Mouse (Mus musculus): ENCODE measurements around the gene Nxf1.

Gene Nxf1

GRCm38 (mm10) chr19:8770567-8771270 lies 13.8 kb downstream of the Nxf1 start, which contains the start of gene Tmem223:
TSS of gene Tmem223 (plus strand) at chr19:8770996.
- DNase-seq (ENCODE audit: low spot score), result peak; percentile 74

DNA sequence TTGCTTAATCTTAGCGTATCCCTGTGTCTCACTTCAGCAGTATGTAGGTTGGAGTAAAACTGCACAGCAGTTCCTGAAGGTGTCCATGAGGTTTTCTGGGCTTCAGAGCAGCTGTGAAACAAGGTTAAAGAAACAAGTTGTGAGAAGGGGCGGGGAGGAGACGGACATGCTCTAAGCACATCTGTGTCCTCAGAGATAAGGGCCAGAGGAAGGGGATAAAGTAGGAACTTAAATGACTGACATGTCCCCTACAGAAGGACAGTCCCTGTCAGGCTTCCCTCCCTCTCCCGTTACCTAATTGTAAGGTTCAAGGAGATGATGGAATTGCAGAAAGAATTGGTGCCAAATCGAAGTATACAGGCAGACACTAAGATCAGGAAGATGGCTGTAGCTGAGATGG lies 16.1 kb downstream of the Nxf1 start:
- no peak for DNase-seq (ENCODE audit: low spot score)

DNA sequence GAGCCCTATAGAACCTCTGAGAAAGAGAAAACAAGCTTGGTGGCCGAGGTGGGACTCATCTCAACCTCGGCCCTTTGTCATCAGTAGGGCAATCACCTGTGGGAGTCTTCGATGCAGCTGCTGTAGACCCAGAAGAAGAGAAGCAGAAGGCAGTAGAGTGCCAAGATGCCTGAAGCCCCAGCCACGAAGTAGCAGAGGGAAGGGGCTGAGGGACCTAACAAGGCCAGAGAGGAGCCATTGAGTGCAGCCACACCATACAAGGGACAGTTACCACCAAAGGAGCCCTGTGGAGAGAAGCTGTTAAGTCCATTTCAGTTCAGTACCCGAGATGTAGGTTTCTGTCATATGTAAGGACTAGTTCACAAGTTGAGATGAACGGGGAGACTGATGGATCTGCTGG lies 16.5 kb downstream of the Nxf1 start:
- no peak for DNase-seq (ENCODE audit: low spot score)

GRCm38 (mm10) chr19:8774086-8774835 lies 17.4 kb downstream of the Nxf1 start, which contains the start of gene Tmem179b:
TSS of gene Tmem179b (minus strand) at chr19:8774467.
- peak; percentile 97 for DNase-seq (ENCODE audit: low spot score)

GRCm38 (mm10) chr19:8774951-8775421 lies 18.1 kb downstream of the Nxf1 start:
- no peak for DNase-seq (ENCODE audit: low spot score)

DNA sequence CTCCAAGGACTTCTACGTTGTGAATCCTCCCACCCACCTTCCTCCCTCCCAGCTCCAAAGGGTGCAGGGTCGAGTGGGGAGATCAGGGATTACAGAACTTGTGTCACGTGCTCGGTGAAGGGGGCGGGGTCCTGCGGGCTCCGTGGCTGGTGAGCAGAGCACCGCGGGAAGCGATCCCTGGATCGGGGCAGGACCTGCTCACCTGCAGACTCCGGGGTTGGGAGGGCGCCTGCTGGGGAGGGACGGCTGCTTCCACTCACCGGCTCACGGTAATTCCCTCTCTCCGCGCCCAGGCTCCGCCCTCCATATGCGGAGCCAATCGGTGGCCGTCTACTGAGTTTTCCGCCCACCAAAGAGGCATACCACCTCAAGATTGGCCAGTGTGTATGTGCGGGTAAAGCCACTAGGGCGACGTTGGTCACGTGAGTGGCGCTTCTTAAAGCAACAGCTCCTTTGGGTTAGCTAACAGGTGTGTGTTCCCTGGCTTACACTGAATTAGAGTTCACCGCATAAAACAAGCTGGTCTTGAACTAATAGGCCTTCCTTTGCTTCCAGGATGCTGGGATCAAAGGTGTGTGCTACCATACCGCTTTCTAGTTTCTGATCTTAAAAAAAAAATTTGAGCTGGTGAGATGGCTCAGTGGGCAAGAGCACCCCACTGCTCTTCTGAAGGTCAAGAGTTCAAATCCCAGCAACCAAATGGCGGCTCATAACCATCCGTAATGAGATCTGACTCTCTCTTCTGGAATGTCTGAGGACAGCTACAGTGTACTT lies 29.3 kb downstream of the Nxf1 start, which contains the start of gene Taf6l:
TSS of gene Taf6l (minus strand) at position 410 of the 774 bp plus-strand sequence.
- peak; percentile 91 for DNase-seq (ENCODE audit: low spot score)

GRCm38 (mm10) chr19:8788521-8788920 lies 31.6 kb downstream of the Nxf1 start:
- DNase-seq (ENCODE audit: low spot score), result no peak

DNA sequence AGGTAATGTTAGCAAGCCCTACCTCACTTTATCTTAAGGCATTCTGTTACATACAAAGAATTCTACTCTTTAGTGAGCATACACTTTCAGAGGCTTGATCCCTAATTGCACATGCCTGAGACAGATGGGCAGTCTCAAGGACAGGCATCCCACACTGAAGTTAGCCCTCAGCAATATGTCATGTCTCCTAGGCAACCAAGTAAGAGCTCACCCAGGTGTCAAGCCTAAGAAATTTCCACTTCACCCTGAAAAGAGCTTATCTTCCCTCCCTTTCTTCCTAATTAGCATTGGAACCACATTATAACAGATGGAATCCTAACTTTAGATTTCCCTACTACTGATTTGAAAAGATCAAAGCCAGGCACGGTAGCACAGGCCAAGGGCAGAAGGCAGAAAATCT lies 32.3 kb downstream of the Nxf1 start:
- DNase-seq (ENCODE audit: low spot score), result no peak

- DNase-seq (ENCODE audit: low spot score), result no peak
Observed at GRCm38 (mm10) chr19:8790171-8790570, 33.3 kb downstream of the Nxf1 start.

DNA sequence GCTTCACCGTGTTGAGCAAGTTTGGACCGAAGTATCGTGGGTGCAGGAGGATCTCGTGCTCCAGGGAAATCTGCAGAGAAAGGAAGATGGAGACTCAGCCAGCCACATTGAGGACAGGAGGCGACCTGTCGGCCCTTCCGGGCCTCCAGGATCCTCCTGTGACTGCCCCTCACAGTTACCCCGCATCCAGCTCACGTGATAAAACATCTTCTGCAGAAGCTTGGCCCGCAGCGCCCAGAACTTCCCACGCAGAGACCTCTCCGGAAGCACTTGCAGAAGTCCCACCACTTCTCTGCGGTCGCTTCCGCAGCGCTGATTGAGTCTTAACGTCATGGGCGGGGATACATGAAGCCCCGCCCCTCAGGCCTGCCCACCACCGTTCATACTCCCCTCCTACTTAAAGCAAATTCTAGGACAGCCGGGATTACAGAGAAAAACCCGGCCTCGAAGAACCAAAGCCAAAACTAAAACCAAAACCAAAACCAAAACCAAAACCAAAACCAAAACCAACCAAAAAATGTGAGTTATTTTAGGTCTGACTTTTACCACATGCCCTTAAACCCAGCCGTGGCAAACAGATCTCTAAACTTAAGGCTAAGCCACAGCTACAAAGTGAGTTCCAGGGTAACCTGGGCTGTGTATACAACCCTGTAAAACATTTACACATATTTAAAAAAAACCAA lies 41.5 kb downstream of the Nxf1 start, which contains the start of gene Polr2g:
TSS of gene Polr2g (minus strand) at position 314 of the 683 bp plus-strand sequence.
- peak; percentile 90 for DNase-seq (ENCODE audit: low spot score)

- DNase-seq (ENCODE audit: low spot score), result no peak
Observed at GRCm38 (mm10) chr19:8798947-8799315, 42.1 kb downstream of the Nxf1 start.

GRCm38 (mm10) chr19:8802130-8802821 lies 45.4 kb downstream of the Nxf1 start, which contains the start of gene Zbtb3:
TSS of gene Zbtb3 (plus strand) at chr19:8802555.
- DNase-seq (ENCODE audit: low spot score), result peak; percentile 94

DNA sequence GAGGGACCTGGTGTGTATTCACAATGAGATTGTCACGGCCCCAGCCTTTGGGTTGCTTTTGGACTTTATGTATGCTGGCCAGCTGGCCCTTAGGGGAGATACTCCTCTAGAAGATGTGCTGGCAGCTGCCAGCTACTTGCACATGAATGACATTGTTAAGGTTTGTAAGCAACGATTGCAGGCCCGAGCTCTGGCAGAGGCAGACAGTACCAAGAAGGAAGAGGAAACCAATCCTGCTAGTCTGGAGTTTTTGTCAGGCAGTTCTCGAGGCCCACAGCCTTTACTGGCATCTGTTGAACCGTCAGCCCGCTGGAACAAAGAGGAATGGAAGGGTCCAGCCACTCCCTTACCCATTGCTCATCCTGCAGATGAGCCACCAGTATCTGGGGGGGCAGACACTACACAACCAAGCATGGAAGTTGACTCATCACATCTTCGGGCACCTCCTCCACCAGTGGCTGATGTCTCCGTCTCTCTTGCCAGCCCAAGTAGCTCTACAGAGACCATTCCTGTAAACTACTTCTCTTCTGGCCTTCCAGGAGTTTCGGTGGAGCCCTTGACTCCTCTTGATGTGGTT lies 46.4 kb downstream of the Nxf1 start:
- no peak for DNase-seq (ENCODE audit: low spot score)

- DNase-seq (ENCODE audit: low spot score), result no peak
Observed at GRCm38 (mm10) chr19:8803879-8804660, 47.2 kb downstream of the Nxf1 start.

DNA sequence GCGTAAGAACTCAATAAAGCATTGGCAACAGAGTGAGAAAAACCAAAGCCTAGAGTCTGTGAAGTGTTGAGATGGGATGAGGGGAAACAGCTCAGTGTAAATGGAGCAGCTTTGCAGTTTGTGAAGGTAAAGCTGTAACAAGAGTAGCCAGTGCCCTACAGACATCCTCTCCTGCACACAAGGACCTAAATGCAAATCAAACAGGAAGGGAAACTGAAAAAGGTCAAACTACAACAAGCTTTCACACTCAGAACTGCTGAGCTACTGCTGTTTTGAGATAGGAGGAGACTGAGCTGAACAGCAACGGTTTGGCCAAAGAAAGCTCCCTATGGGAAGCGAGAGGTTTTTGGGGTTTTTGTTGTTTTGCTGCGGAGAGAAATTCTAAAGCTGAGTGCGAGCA lies 49.9 kb downstream of the Nxf1 start:
- no peak for DNase-seq (ENCODE audit: low spot score)

GRCm38 (mm10) chr19:8815812-8816211 lies 58.9 kb downstream of the Nxf1 start:
- DNase-seq (ENCODE audit: low spot score), result no peak

DNA sequence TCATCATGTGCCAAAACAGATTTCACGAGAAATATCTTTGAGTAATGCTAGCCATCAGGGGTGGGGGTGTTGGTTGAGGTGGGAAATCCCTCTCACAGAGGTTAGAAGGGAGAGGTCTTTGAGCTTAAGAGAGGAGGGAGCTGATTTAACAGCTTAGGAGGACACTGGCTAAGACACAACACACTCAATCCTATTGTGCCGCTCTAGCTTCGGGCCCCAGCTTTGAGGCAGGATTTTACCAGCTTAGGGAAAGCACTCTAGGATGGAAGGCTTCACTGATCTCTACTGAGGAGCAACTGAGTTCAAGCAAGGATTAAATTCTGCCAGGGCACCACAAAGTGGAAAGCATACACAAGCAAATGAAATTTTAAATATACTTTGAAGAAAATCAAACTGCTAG lies 60.1 kb downstream of the Nxf1 start:
- no peak for DNase-seq (ENCODE audit: low spot score)

DNA sequence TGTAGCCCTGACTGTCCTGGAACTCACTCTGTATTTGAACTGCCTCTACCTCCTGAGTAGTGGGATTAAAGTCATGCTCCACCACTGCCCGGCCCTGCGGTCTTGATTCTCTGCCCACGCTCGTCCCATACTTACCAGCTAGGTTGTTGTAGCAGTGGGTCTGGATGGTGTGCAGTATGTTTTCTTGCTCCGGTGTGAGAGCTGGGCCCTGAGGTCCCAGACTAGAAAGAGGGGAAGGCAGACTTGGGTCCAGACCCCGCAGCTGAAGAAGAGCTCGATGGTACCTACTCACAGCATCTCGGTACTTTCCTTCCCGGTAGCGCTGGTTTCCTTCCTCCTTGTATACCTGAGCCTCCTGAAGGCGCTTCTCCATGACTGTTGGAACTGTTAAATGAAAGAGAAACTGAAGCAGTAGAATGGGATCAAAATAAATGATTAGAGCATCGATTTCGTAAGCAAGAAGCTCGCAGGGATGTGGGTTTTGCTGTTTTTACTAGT lies 61.5 kb downstream of the Nxf1 start:
- DNase-seq (ENCODE audit: low spot score), result no peak

DNA sequence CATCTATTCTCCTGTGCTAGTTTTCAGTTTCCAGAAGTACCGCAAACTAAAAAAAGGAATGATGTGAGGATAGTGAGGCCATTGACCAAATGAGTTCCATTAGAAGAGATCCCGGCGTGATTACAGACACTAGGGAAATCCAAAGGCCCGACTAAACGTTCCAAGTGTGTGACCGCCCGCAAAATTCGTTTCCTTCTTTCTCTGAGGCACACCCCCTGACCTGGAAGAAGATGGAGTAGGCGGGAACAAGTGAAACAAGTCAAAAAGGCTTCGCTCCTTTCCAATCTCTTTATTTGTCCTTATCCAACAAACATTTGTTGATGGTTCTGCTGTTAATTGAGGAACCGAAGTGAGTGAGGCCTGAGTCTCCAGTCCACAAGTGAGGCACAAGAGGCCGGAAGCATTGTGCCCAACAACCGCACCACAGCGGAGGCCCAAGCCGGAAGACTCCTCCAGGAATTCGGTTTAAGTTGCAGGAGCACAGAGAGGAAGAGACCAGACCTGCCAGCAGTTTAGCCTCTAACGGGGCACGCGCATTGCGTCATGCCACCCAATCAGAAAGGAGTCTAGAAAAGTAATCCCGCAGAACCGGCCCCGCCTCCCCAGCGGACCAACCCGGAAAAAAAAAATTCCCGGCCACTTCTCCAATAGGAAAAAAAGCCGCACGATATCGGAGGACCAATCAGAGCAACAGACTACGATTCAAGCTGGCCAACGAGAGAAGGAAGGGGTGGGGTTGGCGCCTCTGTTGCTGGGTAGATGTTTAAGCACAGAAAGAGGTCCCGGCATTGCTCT lies 62.1 kb downstream of the Nxf1 start, which contains the start of gene Ttc9c:
TSS of gene Ttc9c (minus strand) at position 533 of the 795 bp plus-strand sequence.
- DNase-seq (ENCODE audit: low spot score), result peak; percentile 97

Measured in urinary bladder, postnatal 14 days (tissue).